7 mouse cellular contexts compared by ENCODE assay signal in genomic region chr16:18289067-18289588, GRCm38 (mm10). TPM values are rescaled to one million over a fixed set of nuclear protein-coding genes. Genes with fewer than 3 reads are reported as not detected.
DNase-seq lines count a peak whose midpoint lies in the region; ATAC-seq lines count a peak whose summit lies in the region.

Gene Dgcr8, minus strand, starts transcription at chr16:18289246.

- peak within 1 kb of the TSS; percentile 85 for H3K4me2 ChIP-seq in intestine, embryonic 16.5 days (ENCODE audit: low read depth, low read length)
- peak within 1 kb of the TSS; percentile 70 for H3K4me2 ChIP-seq in midbrain, embryonic 11.5 days

- peaks cover 22% of the 10 kb centered on the region for H3K4me1 ChIP-seq in intestine, embryonic 16.5 days (ENCODE audit: control insufficient read depth, insufficient read depth, low read length)
- peaks cover 18% of the 10 kb centered on the region for H3K4me1 ChIP-seq in midbrain, embryonic 11.5 days (ENCODE audit: control insufficient read depth, insufficient read depth, low read length)

- peak; percentile 97 for DNase-seq in adrenal gland, adult 8-10 months
- DNase-seq in embryo, embryonic 9.5 days (ENCODE audit: extremely low spot score): peak; percentile 97
- DNase-seq in gastrocnemius, postnatal 4 days (ENCODE audit: low spot score in 2 of 2): peak; percentile 98
- peak; percentile 99 for DNase-seq in left cerebral cortex, postnatal 36 days (ENCODE audit: low spot score in 2 of 2)
- DNase-seq in midbrain, embryonic 11.5 days (ENCODE audit: low spot score, missing footprints): peak; percentile 99
- DNase-seq in skeletal muscle tissue, adult 2 months (ENCODE audit: low read depth, low spot score): peak; percentile 96

- H3K27ac ChIP-seq in intestine, embryonic 16.5 days (ENCODE audit: low read length): peak within 1 kb of the TSS; percentile 91
- H3K27ac ChIP-seq in midbrain, embryonic 11.5 days (ENCODE audit: low read depth, low read length): peak within 1 kb of the TSS; percentile 76

- H3K27me3 ChIP-seq in intestine, embryonic 16.5 days (replicated peaks; ENCODE audit: control insufficient read depth, insufficient read depth, low read length): no peaks in the 10 kb centered on the region
- H3K27me3 ChIP-seq in midbrain, embryonic 11.5 days (ENCODE audit: control insufficient read depth, insufficient read depth, low read length): no peaks in the 10 kb centered on the region

- H3K9ac ChIP-seq in intestine, embryonic 16.5 days (ENCODE audit: low read depth, low read length): peak within 1 kb of the TSS; percentile 96
- H3K9ac ChIP-seq in midbrain, embryonic 11.5 days (ENCODE audit: low read length): peak within 1 kb of the TSS; percentile 95

- WGBS in intestine, embryonic 16.5 days: under 1% methylated on average over 69 of the region's 71 CpGs
- WGBS in midbrain, embryonic 11.5 days: under 1% methylated on average over 66 of the region's 71 CpGs

- ATAC-seq in intestine, embryonic 16.5 days: peak; percentile 99
- peak; percentile 100 for ATAC-seq in midbrain, embryonic 11.5 days (ENCODE audit: low FRiP score)

- peaks cover 3% of the 10 kb centered on the region for H3K36me3 ChIP-seq in intestine, embryonic 16.5 days (ENCODE audit: control insufficient read depth, insufficient read depth, low read length)
- H3K36me3 ChIP-seq in midbrain, embryonic 11.5 days (ENCODE audit: control insufficient read depth, insufficient read depth, low read length): peaks cover 10% of the 10 kb centered on the region

- H3K4me3 ChIP-seq in intestine, embryonic 16.5 days (ENCODE audit: low read length): peak within 1 kb of the TSS; percentile 97
- peak within 1 kb of the TSS; percentile 96 for H3K4me3 ChIP-seq in midbrain, embryonic 11.5 days (ENCODE audit: low read depth, low read length)

- intact Hi-C loops in left cerebral cortex, postnatal 36 days (cut with DNase I): loop anchor here (5.0 kb wide), 1 partner anchor 42 kb away; the partner anchor contains the start of genes Ranbp1 and Trmt2a

- no peaks in the 10 kb centered on the region for H3K9me3 ChIP-seq in intestine, embryonic 16.5 days (ENCODE audit: control insufficient read depth, low read length)
- H3K9me3 ChIP-seq in midbrain, embryonic 11.5 days (ENCODE audit: control insufficient read depth, low read length): no peaks in the 10 kb centered on the region

RNA-seq across cellular contexts. Expression of gene Dgcr8, which starts in this region (rescaled TPM):
- 10 to 100 TPM; 24.4 to 48.7 (median 32.9) TPM for total RNA-seq in adrenal gland, adult 8-10 months (2022)
- 10 to 100 TPM; 46.4 to 56.6 TPM for total RNA-seq in gastrocnemius, postnatal 4 days (2021)
- 17.0 and 18.9 TPM in 2 replicates for polyA plus RNA-seq in intestine, embryonic 16.5 days (2015; fragmentation: Nextera tagmentation; extraction: Ambion mirVana)
- 10 to 100 TPM; 31.7 to 48.3 TPM for total RNA-seq in left cerebral cortex, postnatal 36 days (2021)
- 33.1 and 34.9 TPM in 2 replicates for polyA plus RNA-seq in midbrain, embryonic 11.5 days (2014; fragmentation: Nextera tagmentation; extraction: Ambion mirVana)

Comparison
In these comparisons a context has a peak if more than half of its experiments do, and no peak if none do; other contexts are left out.
1. Peak in every context shown above with its lines: DNase-seq, ATAC-seq, H3K4me3 ChIP-seq and H3K27ac ChIP-seq.